Mouse (Mus musculus) CH12.LX (cell line): ENCODE measurements around the gene Grtp1.

ENCODE experiments used
- POLR2A ChIP-seq: IDR thresholded peaks from 2 replicates; pipeline ENCODE4 v1.6.1; 2011; ENCODE audit warnings: low read depth, mild to moderate bottlenecking, improper control_type of control experiment, low read length
- TCF12 ChIP-seq: IDR thresholded peaks from 2 replicates; pipeline ENCODE4 v1.6.1; 2014; ENCODE audit warnings: low read depth, mild to moderate bottlenecking, inconsistent platforms, low read length, improper control_type of control experiment

- TF ChIP-seq POLR2A (no peak), TCF12 (no peak)
These were observed 18.0 kb upstream of the Grtp1 start for GRCm38 (mm10) chr8:13218441-13218840.
